Mouse (Mus musculus): ENCODE measurements around the gene Gm20388.
"Not testable (repeated sequence)": the region's sequence is repeated elsewhere in the genome, so short reads cannot be mapped to it uniquely, and the experiment has no call there.

Gm20388 gene

GRCm38 (mm10) chr8:123412560-123413170, 3502.0 kb downstream of the Gm20388 start:
- peak; percentile 86 to 91 for DNase-seq (ENCODE audit: low spot score in 2 of 2)

DNA sequence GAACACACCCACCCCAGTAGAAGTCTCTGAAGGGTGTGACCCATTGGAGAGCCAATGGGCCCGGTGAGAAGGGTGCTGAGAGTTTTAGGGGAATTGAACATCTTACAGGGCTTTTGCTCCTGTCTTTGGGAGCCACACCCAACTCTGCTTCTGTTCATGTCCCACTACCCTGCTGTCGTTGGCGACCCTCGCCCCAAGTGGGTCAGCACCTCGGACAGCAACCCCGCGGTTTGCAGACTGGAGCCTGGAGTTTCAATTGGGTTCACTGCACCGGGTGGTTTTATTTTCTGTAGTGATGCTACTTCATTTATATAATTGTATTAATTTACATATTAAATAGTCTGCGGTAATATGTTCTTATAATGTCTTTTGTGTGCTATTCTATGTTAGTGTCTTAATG, 3503.6 kb downstream of the Gm20388 start:
- no peak for DNase-seq (ENCODE audit: low spot score in 2 of 2)

DNA sequence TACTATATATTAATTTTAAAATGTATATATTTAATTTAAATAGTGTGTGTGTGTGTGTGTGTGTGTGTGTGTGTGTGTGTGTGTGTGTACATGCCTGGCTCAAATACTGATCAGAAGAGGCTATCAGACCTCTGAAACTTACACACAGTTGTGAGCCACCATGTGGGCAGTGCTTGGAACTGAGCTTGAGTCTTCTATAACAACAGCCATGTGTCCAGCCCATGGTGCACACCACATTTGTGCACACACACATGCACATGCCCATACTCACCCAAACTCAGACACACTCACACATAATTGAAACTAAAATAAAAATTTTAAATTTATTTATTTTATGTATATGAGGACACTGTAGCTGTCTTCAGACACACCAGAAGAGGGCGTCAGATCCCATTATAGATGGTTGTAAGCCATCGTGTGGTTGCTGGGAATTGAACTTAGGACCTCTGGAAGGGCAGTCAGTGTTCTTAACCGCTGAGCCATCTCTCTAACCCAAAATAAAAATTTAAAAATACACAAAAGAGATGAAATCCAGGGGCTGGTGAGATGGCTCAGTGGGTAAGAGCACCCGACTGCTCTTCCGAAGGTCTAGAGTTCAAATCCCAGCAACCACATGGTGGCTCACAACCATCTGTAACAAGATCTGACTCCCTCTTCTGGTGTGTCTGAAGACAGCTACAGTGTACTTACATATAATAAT, 3504.5 kb downstream of the Gm20388 start:
- not testable (repeated sequence) for DNase-seq (ENCODE audit: low spot score in 2 of 2)

DNA sequence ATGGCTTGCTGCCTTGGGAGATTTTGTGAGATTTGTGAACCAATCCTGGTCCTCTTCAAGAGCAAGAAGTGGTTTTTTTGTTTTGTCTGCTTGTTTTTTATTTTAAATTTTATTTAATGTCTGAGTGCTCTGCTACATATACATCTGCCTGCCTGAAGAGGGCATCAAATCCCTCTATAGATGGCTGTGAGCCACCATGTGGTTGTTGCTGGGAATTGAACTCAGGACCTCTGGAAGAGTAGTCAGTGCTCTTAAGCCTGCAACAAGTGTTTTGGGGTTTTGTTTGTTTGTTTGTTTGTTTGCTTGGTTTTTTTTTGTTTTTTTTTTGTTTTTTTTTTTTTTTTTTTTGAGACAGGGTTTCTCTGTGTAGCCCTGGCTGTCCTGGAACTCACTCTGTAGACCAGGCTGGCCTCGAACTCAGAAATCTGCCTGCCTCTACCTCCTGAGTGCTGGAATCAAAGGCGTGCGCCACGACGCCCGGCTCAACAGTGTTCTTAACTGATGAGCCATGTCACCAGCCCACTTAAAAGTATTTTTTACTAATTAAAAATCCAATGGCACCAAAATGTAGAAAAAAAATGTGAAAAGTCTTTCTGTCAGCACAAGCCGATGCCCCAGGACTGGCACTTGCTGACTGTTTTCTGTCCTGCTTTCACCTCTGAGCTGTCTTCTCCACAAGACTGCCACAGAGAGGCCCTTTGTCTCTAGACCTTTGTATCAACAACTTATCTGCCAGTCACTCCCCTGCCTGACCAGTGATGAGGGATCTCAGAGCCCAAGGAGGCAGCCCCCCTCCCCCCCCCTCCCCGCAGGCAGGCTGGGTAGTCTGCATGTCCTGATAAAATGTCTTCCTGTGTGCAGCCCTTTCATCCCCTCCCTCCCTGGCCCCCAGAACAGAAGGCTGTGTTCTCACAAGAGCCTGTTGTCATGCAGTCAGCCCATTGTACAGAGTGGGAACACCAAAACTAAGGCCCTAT, 3505.6 kb downstream of the Gm20388 start:
- DNase-seq (ENCODE audit: low spot score in 2 of 2): no peak

- no peak for DNase-seq (ENCODE audit: low spot score in 2 of 2)
These were observed 3506.4 kb downstream of the Gm20388 start for GRCm38 (mm10) chr8:123416944-123417555.

GRCm38 (mm10) chr8:123419711-123420110, 3509.1 kb downstream of the Gm20388 start:
- DNase-seq (ENCODE audit: low spot score in 2 of 2): no peak

DNA sequence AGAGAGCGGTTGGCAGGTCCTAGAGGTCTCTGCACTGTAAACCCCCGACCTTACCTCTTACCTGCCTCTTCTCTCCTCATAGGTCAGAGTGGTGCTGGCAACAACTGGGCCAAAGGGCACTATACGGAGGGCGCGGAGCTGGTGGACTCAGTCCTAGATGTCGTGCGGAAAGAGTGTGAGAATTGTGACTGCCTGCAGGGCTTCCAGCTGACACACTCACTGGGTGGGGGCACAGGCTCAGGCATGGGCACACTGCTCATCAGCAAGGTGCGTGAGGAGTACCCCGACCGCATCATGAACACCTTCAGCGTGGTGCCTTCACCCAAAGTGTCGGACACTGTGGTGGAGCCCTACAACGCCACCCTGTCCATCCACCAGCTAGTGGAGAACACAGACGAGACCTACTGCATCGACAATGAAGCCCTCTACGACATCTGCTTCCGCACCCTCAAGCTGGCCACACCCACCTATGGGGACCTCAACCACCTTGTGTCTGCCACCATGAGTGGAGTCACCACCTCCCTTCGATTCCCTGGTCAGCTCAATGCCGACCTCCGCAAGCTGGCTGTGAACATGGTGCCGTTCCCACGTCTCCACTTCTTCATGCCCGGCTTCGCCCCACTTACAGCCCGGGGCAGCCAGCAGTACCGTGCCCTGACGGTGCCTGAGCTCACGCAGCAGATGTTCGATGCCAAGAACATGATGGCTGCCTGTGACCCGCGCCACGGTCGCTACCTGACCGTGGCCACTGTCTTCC, 3510.1 kb downstream of the Gm20388 start:
- no peak for DNase-seq (ENCODE audit: low spot score in 2 of 2)

- DNase-seq (ENCODE audit: low spot score in 2 of 2): no peak
These were observed 3510.7 kb downstream of the Gm20388 start for GRCm38 (mm10) chr8:123421325-123421724.

DNA sequence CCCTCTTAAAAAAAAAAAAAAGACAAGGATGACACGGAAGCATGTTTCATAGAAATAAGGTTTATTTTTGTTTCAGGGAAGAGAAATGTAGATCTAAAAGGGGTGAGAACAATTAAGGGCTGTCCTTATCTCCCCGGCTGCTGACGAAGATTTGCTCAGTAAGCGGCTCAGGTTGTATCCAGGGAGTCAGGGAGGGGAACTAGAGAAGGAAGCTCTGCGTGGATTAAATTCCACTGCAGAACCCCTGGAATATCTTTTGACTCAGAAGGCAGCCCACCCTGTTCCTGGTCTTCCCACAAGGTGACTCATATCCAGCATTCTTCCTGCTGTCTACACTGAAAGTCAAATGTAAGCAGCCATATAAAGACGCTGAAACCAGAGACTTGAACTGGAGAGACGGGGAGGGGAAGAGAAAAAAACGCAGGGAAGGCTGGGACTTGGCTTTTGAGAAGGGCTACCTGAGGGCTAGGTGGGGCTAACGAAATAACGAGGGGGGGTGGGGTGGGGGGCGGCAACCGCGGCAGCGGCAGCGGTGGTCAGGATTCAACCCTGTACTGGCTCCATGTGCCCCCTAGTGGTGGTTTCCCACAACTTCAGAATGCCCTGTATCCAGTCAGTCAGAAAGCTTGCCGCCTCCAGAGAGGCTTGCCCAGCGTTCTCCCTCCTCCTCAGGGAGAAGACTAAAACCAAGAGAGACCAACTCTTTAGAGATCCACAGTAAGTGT, 3511.6 kb downstream of the Gm20388 start:
- DNase-seq (ENCODE audit: low spot score in 2 of 2): peak in 1 of 2 experiments; percentile 84

- DNase-seq (ENCODE audit: low spot score in 2 of 2): no peak
These were observed 3512.1 kb downstream of the Gm20388 start for GRCm38 (mm10) chr8:123422781-123423159.

DNA sequence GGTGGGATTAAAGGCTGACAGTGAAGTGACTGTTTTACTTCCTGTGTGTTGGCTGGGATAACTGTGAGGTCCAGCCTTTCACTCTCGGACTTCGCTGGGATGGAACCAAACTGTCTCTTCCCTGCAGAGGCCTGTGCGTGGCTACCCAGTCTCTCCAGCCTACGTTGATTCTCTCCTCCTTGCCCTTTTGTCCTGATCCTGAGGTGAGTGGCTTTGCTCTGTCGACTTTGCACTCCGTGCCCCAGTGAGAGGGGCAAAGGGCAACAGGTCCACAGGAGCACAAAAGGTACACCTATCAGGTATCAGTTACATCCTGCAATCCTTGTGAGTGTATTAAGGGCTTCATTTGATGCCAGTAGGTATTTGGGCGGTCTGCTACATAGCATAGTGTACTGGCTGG, 3512.8 kb downstream of the Gm20388 start, which contains the start of gene Def8:
Def8 (plus strand) TSS at position 87 of the 400 bp plus-strand sequence.
- no peak for DNase-seq (ENCODE audit: low spot score in 2 of 2)

GRCm38 (mm10) chr8:123426511-123427509, 3516.2 kb downstream of the Gm20388 start:
- no peak for DNase-seq (ENCODE audit: low spot score in 2 of 2)

DNA sequence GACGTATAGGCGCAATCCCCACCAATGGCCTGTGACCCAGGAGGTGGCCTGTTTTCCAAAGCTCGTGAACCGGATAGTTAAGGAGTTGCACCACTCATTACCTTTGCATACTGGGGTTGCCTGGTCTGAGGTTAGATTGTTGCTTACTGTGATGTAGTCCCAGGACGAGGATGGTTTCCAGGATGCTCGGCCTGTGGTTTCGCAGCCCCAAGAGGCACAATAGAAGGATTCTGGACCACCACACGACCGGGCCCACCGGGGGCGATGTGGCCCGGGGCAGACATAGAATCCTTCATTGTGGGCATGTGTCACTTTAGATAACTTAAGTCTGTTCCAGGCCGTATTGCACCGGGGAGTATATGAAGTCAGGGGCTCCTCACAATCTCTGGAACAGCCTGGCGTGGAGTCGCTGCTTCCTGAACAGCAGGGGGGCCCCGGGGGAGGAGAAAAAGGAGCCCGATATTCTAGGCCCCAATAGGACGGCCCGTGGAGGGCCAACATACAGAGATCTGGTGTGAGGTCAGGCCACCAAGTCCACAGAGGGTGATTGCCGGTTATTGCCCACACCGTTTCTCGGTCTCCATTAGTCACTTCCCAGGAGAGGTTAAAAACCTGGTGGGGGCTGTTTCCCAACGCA, 3517.1 kb downstream of the Gm20388 start:
- DNase-seq (ENCODE audit: low spot score in 2 of 2): no peak

DNA sequence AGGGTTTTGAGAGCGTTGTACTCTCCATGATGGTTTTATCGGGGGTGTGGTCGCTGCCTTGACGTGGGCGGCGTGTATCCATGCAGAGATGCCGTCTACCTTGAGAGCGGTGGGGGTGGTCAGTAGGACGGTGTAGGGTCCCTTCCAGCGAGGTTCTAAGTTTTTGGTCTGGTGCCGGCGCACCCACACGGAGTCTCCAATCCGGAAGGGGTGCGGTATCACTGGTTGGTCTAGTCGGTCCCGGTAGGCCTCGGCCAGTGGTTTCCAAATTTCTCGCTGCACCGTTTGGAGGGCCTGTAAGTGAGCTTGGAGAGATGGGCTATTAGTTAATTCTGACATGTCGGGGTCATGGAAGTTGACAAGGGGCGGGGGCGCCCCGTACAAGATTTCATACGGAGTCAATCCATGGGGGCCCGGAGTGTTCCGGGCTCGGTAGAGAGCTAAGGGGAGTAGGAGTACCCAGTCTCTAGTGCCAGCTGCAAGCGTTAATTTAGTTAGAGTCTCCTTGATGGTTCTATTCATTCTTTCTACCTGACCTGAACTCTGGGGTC, 3517.8 kb downstream of the Gm20388 start:
- DNase-seq (ENCODE audit: low spot score in 2 of 2): no peak

DNA sequence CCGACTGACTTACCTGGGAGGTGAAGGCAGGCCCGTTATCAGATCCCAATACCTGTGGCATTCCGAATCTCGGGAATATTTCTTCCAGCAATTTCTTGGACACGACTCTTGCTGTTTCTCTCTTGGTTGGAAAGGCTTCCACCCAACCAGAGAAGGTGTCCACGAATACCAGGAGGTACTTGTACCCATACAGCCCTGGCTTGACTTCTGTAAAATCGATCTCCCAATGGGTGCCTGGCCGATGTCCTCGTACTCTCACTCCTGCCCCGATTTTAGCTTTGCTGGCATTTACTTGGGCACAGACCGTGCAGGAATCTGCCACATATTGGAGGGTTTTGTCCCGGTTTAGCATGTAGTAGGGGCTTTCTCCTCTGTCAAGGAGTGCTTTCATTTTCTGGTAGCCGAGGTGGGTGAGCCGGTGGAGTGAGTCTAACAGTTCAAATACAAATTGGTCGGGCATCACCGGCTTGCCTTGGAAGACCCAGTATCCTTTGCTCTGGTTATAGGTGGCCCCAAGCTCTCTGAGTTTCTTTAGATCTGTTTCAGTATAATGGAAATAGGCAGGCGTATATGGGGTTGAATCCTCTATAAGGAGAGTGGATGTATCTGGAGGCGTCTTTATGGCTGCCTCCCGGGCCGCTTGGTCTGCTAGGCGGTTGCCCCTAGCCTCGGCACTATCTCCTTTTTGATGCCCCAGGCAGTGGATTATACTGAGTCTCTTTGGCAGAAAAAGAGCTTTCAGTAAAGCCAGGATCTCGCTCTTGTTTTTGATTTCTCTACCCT, 3518.5 kb downstream of the Gm20388 start:
- no peak for DNase-seq (ENCODE audit: low spot score in 2 of 2)

DNA sequence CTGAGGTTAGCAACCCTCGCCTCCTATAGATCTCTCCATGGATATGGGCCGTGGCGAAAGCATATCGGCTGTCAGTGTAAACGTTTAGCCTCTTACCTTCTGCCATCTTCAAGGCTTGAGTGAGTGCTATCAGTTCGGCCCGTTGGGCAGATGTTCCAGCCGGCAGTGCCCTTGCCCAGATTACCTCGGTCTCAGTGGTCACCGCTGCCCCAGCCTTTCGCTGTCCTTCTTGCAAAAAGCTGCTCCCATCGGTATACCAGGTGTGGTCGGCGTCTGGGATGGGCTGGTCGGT, 3519.0 kb downstream of the Gm20388 start:
- not testable (repeated sequence) for DNase-seq (ENCODE audit: low spot score in 2 of 2)

DNA sequence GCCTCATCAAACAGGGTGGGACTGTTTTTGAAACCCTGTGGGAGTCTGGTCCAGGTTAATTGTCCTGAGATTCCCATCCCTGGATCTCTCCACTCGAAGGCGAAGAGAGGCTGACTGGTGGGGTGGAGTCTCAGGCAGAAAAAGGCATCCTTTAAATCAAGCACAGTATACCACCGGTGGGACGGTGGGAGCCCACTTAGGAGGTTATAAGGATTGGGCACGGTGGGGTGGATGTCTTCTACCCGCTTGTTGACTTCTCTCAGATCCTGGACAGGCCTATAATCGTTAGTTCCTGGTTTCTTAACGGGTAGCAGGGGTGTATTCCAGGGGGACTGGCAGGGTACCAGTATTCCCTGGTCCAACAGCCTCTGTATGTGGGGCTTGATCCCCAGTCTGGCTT, 3520.3 kb downstream of the Gm20388 start:
- DNase-seq (ENCODE audit: low spot score in 2 of 2): not testable (repeated sequence)

All from left cerebral cortex, adult 9 months (tissue).